Mouse (Mus musculus) heart, postnatal 0 days (tissue): ENCODE results near the gene Nxph3. TPM values are rescaled to one million over a fixed set of nuclear protein-coding genes. Genes with fewer than 3 reads are reported as not detected.

Experiments used
- ATAC-seq: fragments of 200-750 bp; cut with Nextera tagmentation; 2 replicates; pipeline ENCODE4 v1.8.0; 2017; ENCODE audit warnings: low read depth, moderate number of reproducible peaks, moderate library complexity; ENCODE audit not compliant: insufficient read depth
- DNase-seq: peaks from one replicate; pipeline ENCODE4 v3.0.0-alpha.2; 2016; ENCODE audit warnings: low spot score
- H3K27ac ChIP-seq: fragments of 300-500 bp; sonication (generic); 2 replicates; pipeline ENCODE4 v1.5.1; 2014; ENCODE audit warnings: low read depth, mild to moderate bottlenecking
- H3K27me3 ChIP-seq: fragments of 300-500 bp; sonication (generic); 2 replicates; pipeline ENCODE4 v1.6.1; 2014; ENCODE audit warnings: low read length, mixed read lengths; ENCODE audit not compliant: control insufficient read depth, insufficient read depth
- H3K36me3 ChIP-seq: fragments of 300-500 bp; sonication (generic); replicated peaks from 2 replicates; pipeline ENCODE4 v1.6.1; 2014; ENCODE audit warnings: low read length, mixed read lengths; ENCODE audit not compliant: control insufficient read depth, insufficient read depth
- H3K4me1 ChIP-seq: fragments of 300-500 bp; sonication (generic); 2 replicates; pipeline ENCODE4 v1.6.1; 2014; ENCODE audit warnings: antibody characterized with exemption; ENCODE audit not compliant: control insufficient read depth, insufficient read depth
- H3K4me2 ChIP-seq: fragments of 300-500 bp; sonication (generic); 2 replicates; pipeline ENCODE4 v1.6.1; 2014; ENCODE audit warnings: low read depth, mild to moderate bottlenecking, low read length, moderate library complexity
- H3K4me3 ChIP-seq: fragments of 300-500 bp; sonication (generic); 2 replicates; pipeline ENCODE4 v1.5.1; 2014; ENCODE audit warnings: low read depth, low read length
- H3K9ac ChIP-seq: fragments of 300-500 bp; sonication (generic); replicated peaks from 2 replicates; pipeline ENCODE4 v1.6.1; 2014; ENCODE audit warnings: low read depth, low read length, mixed read lengths
- H3K9me3 ChIP-seq: fragments of 300-500 bp; sonication (generic); replicated peaks from 2 replicates; pipeline ENCODE4 v1.6.1; 2016; ENCODE audit warnings: low read length; ENCODE audit not compliant: control insufficient read depth
- CTCF ChIP-seq: IDR thresholded peaks from 2 replicates; pipeline ENCODE4 v1.5.1; 2016; ENCODE audit warnings: antibody characterized with exemption, control low read depth, low read depth
- EP300 ChIP-seq: IDR thresholded peaks from 2 replicates; pipeline ENCODE4 v1.6.1; 2016; ENCODE audit warnings: antibody characterized with exemption, low read depth
- WGBS: fragments of 180-500 bp; shearing (Covaris S2); extraction: QIAGEN DNeasy Blood & Tissue Kit; methylation state at CpG from one replicate; pipeline ENCODE4 v1.1.7; 2014; 5-methylcytosine and 5-hydroxymethylcytosine counted together
- polyA plus RNA-seq: library from polyadenylated mRNA; unstranded; fragments of >200 nt; fragmentation: Nextera tagmentation; extraction: Ambion mirVana; gene quantifications from 2 replicates; pipeline ENCODE4 v1.2.1, GENCODE M21; 2015
- total RNA-seq: library from RNA; depleted of rRNA; stranded (reverse); fragments of >200 nt; gene quantifications from 2 replicates; pipeline ENCODE4 v1.2.3, GENCODE M21; 2014; ENCODE audit warnings: low replicate concordance

The Nxph3 gene
- total and polyA plus RNA-seq, 2 experiments from 2014 or later = 0.14 TPM; not detected in 1

GRCm38 (mm10) chr11:95540637-95541385 lies 26.4 kb upstream of the Nxph3 start:
- DNase-seq = peak; percentile 23
- 30% methylated on average over 18 of the region's 18 CpGs for WGBS
- Histone ChIP-seq H3K27me3 (0 out of 2 replicates have a peak, but pooled peaks cover 9% of the 10 kb centered on the region), H3K4me3 (no peak overlapping the region), H3K4me2 (peak overlapping the region; percentile 38; the same call in 1 of the 2 replicates), H3K9ac (no peak overlapping the region; the same call in 1 of the 2 replicates), H3K27ac (no peak overlapping the region), H3K36me3 (no peaks in the 10 kb centered on the region), H3K9me3 (no peaks in the 10 kb centered on the region), H3K4me1 (peaks cover 4% of the 10 kb centered on the region; the same call in 1 of the 2 replicates)
- no peak for ATAC-seq
- no peak for TF ChIP-seq EP300
- TF ChIP-seq CTCF = no peak

GRCm38 (mm10) chr11:95538378-95539104 lies 24.2 kb upstream of the Nxph3 start:
- WGBS = 60% methylated on average over 15 of the region's 15 CpGs
- Histone ChIP-seq H3K9ac (no peak overlapping the region), H3K4me2 (no peak overlapping the region), H3K4me3 (no peak overlapping the region), H3K4me1 (peaks cover 4% of the 10 kb centered on the region; the same call in 1 of the 2 replicates), H3K36me3 (no peaks in the 10 kb centered on the region), H3K9me3 (no peaks in the 10 kb centered on the region), H3K27me3 (0 out of 2 replicates have a peak, but pooled peaks cover 9% of the 10 kb centered on the region), H3K27ac (no peak overlapping the region)
- ATAC-seq (no peak), DNase-seq (no peak)
- TF ChIP-seq EP300 (no peak), CTCF (no peak)

- H3K27me3 ChIP-seq = peaks cover 10% of the 10 kb centered on the region; the same call in 1 of the 2 replicates
Measured at GRCm38 (mm10) chr11:95533484-95534160, 19.3 kb upstream of the Nxph3 start.

GRCm38 (mm10) chr11:95532353-95533072 lies 18.1 kb upstream of the Nxph3 start:
- Histone ChIP-seq H3K4me3 (no peak overlapping the region), H3K4me1 (no peaks in the 10 kb centered on the region), H3K36me3 (no peaks in the 10 kb centered on the region), H3K9ac (no peak overlapping the region), H3K4me2 (no peak overlapping the region), H3K27ac (no peak overlapping the region), H3K27me3 (peaks cover 10% of the 10 kb centered on the region; the same call in 1 of the 2 replicates), H3K9me3 (no peaks in the 10 kb centered on the region)
- DNase-seq = no peak
- no peak for ATAC-seq
- 66% methylated on average over 13 of the region's 13 CpGs for WGBS
- TF ChIP-seq EP300 (no peak), CTCF (no peak)

More at GRCm38 (mm10) chr11:95533484-95534160, 19.3 kb upstream of the Nxph3 start:
- no peak overlapping the region for H3K4me3 ChIP-seq
- TF ChIP-seq CTCF = peak; percentile 99
- TF ChIP-seq EP300 = no peak
- H3K36me3 ChIP-seq = no peaks in the 10 kb centered on the region
- 19% methylated on average over 24 of the region's 24 CpGs for WGBS
- H3K9me3 ChIP-seq = no peaks in the 10 kb centered on the region
- H3K4me1 ChIP-seq = no peaks in the 10 kb centered on the region
- no peak overlapping the region for H3K27ac ChIP-seq
- DNase-seq = peak; percentile 77
- H3K9ac ChIP-seq = no peak overlapping the region
- ATAC-seq = peak; percentile 86
- H3K4me2 ChIP-seq = peak overlapping the region; percentile 8; the same call in 1 of the 2 replicates

- 78% methylated on average over 3 of the region's 3 CpGs for WGBS
- no peaks in the 10 kb centered on the region for H3K9me3 ChIP-seq
- H3K36me3 ChIP-seq = no peaks in the 10 kb centered on the region
- H3K27me3 ChIP-seq = peaks cover 10% of the 10 kb centered on the region; the same call in 1 of the 2 replicates
- H3K4me2 ChIP-seq = no peak overlapping the region
- DNase-seq (no peak), ATAC-seq (no peak)
- no peak overlapping the region for H3K4me3 ChIP-seq
- TF ChIP-seq CTCF (no peak), EP300 (no peak)
- H3K4me1 ChIP-seq = no peaks in the 10 kb centered on the region
- H3K9ac ChIP-seq = no peak overlapping the region
- no peak overlapping the region for H3K27ac ChIP-seq
Measured at GRCm38 (mm10) chr11:95528231-95528630, 13.9 kb upstream of the Nxph3 start.
